Mouse (Mus musculus): ENCODE measurements around the gene Metap1. TPM values are rescaled to one million over a fixed set of nuclear protein-coding genes. Genes with fewer than 3 reads are reported as not detected.
A peak's percentile ranks its signal among the peaks of the same experiment; 100 is the strongest.

The Metap1 gene
- polyA plus RNA-seq, 1 experiment from 2014 or later = 40.9 TPM

GRCm38 (mm10) chr3:138499854-138500740, 10.8 kb upstream of the Metap1 start:
- H3K4me1 ChIP-seq (replicated peaks) = no peaks in the 10 kb centered on the region
- WGBS = 78% methylated on average over 15 of the region's 15 CpGs
- no peak overlapping the region for H3K27ac ChIP-seq (ENCODE audit: poor library complexity, severe bottlenecking)
- H3K9me3 ChIP-seq (replicated peaks) = no peaks in the 10 kb centered on the region; the same call in 1 of the 2 replicates
- H3K27me3 ChIP-seq (replicated peaks) = peaks cover 5% of the 10 kb centered on the region; the same call in 1 of the 2 replicates
- no peak overlapping the region for H3K4me2 ChIP-seq
- H3K9ac ChIP-seq = no peak overlapping the region
- no peak for ATAC-seq (ENCODE audit: insufficient number of reproducible peaks, low FRiP score)
- no peaks in the 10 kb centered on the region for H3K36me3 ChIP-seq
- H3K4me3 ChIP-seq = no peak overlapping the region

- H3K9me3 ChIP-seq (replicated peaks) = no peaks in the 10 kb centered on the region; the same call in 1 of the 2 replicates
- 65% methylated on average over 4 of the region's 4 CpGs for WGBS
- H3K4me2 ChIP-seq = no peak overlapping the region
- no peak for ATAC-seq (ENCODE audit: insufficient number of reproducible peaks, low FRiP score)
- H3K4me1 ChIP-seq (replicated peaks) = no peaks in the 10 kb centered on the region
- H3K9ac ChIP-seq = no peak overlapping the region
- H3K27me3 ChIP-seq (replicated peaks) = no peaks in the 10 kb centered on the region; the same call in 1 of the 2 replicates
- no peak overlapping the region for H3K4me3 ChIP-seq
- H3K36me3 ChIP-seq = no peaks in the 10 kb centered on the region
- no peak overlapping the region for H3K27ac ChIP-seq (ENCODE audit: poor library complexity, severe bottlenecking)
These were observed 9.4 kb upstream of the Metap1 start for GRCm38 (mm10) chr3:138498731-138499130.

DNA sequence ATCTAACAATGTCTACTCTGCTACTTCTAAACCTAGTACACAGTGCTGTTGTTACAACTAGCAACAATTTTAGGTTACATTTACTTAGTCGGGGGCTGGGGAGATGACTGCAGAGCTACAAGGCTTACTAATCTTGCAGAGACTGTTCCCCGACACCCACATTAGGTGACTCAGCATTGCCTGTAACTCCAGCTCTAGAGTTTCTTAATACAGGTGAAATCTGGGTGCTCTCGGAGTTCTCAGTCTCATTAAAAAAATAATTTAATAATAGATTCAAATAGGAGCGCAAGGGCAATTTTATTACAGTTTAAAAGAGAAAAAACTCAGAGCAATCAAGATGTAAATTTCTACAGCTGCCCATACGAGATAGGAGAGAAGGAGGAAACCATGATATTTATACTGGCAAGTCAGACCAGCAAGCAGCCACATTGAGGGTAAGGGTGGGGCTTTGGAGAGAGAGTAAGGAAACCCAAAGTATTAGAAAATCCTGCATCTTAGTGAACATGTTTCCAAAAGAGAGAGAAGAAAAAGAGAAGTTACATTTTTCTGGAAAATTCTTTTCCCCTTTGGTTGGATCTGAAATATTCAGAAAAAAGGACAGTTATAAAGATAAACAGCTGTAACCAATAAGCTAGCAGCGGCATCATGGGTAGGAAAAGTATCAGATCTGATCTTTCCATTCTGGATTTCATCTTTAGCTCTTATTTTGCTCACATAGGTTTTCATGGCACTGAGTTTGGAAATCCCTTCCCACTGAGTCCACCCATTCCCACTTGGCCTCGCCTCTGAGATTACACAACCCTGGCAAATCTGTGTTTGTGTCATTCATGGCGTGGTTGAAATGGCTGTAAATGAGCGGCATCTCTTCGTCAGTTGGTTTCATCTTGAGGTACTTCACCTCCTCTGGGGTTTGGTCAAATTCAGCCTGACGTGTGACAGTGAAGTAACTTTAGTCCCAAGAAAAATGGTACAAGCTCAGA, 6.1 kb upstream of the Metap1 start:
- no peak for ATAC-seq (ENCODE audit: insufficient number of reproducible peaks, low FRiP score)

DNA sequence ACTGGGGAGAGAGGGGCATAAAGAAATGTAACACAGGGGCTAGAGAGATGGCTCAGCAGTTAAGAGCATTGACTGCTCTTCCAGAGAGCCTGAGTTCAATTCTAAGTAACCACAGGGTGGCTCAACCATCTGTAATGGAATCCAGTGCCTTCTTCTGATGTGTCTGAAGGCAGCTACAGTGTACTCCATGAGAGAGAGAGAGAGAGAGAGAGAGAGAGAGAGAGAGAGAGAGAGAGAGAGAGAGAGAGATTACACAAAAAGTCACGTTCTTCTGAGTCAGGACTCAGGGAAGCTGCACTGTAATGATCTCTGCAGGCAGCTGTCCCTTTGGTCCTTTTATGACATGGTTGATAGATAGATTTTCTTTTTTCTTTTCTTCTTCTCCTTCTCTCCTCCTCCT, 5.2 kb upstream of the Metap1 start:
- no peaks in the 10 kb centered on the region for H3K36me3 ChIP-seq
- no peak for ATAC-seq (ENCODE audit: insufficient number of reproducible peaks, low FRiP score)

More for the DNA sequence above, 6.1 kb upstream of the Metap1 start:
- Histone ChIP-seq H3K27me3 (replicated peaks) (no peaks in the 10 kb centered on the region), H3K4me2 (no peak overlapping the region), H3K4me3 (no peak overlapping the region), H3K36me3 (no peaks in the 10 kb centered on the region), H3K9me3 (replicated peaks) (peaks cover 4% of the 10 kb centered on the region; the same call in 1 of the 2 replicates), H3K4me1 (replicated peaks) (no peaks in the 10 kb centered on the region), H3K27ac (ENCODE audit: poor library complexity, severe bottlenecking) (no peak overlapping the region), H3K9ac (no peak overlapping the region)
- 74% methylated on average over 11 of the region's 11 CpGs for WGBS

GRCm38 (mm10) chr3:138493668-138494067, 4.4 kb upstream of the Metap1 start:
- H3K9ac ChIP-seq = no peak overlapping the region
- no peaks in the 10 kb centered on the region for H3K36me3 ChIP-seq
- ATAC-seq (ENCODE audit: insufficient number of reproducible peaks, low FRiP score) = no peak
- no peak overlapping the region for H3K4me3 ChIP-seq
- no peak overlapping the region for H3K4me2 ChIP-seq
- peaks cover 4% of the 10 kb centered on the region; the same call in 1 of the 2 replicates for H3K9me3 ChIP-seq (replicated peaks)
- no peaks in the 10 kb centered on the region for H3K27me3 ChIP-seq (replicated peaks)
- WGBS = 76% methylated on average over 3 of the region's 3 CpGs
- no peak overlapping the region for H3K27ac ChIP-seq (ENCODE audit: poor library complexity, severe bottlenecking)
- no peaks in the 10 kb centered on the region for H3K4me1 ChIP-seq (replicated peaks)

More for the DNA sequence above, 5.2 kb upstream of the Metap1 start:
- H3K9ac ChIP-seq = no peak overlapping the region
- WGBS = 41% methylated on average over 1 of the region's 1 CpGs
- H3K9me3 ChIP-seq (replicated peaks) = peaks cover 4% of the 10 kb centered on the region; the same call in 1 of the 2 replicates
- no peak overlapping the region for H3K4me3 ChIP-seq
- H3K27me3 ChIP-seq (replicated peaks) = no peaks in the 10 kb centered on the region
- no peaks in the 10 kb centered on the region for H3K4me1 ChIP-seq (replicated peaks)
- no peak overlapping the region for H3K4me2 ChIP-seq
- H3K27ac ChIP-seq (ENCODE audit: poor library complexity, severe bottlenecking) = no peak overlapping the region

GRCm38 (mm10) chr3:138490034-138490337, 671 bp upstream of the Metap1 start:
- peak overlapping the region; percentile 88 for H3K4me3 ChIP-seq
- peaks cover 4% of the 10 kb centered on the region; the same call in 1 of the 2 replicates for H3K9me3 ChIP-seq (replicated peaks)
- peak overlapping the region; percentile 78 for H3K4me2 ChIP-seq
- H3K36me3 ChIP-seq = peaks cover 14% of the 10 kb centered on the region
- ATAC-seq (ENCODE audit: insufficient number of reproducible peaks, low FRiP score) = no peak
- no peaks in the 10 kb centered on the region for H3K27me3 ChIP-seq (replicated peaks)
- 21% methylated on average over 6 of the region's 6 CpGs for WGBS
- no peak overlapping the region for H3K27ac ChIP-seq (ENCODE audit: poor library complexity, severe bottlenecking)
- H3K9ac ChIP-seq = peak overlapping the region; percentile 63
- peaks cover 7% of the 10 kb centered on the region for H3K4me1 ChIP-seq (replicated peaks)

DNA sequence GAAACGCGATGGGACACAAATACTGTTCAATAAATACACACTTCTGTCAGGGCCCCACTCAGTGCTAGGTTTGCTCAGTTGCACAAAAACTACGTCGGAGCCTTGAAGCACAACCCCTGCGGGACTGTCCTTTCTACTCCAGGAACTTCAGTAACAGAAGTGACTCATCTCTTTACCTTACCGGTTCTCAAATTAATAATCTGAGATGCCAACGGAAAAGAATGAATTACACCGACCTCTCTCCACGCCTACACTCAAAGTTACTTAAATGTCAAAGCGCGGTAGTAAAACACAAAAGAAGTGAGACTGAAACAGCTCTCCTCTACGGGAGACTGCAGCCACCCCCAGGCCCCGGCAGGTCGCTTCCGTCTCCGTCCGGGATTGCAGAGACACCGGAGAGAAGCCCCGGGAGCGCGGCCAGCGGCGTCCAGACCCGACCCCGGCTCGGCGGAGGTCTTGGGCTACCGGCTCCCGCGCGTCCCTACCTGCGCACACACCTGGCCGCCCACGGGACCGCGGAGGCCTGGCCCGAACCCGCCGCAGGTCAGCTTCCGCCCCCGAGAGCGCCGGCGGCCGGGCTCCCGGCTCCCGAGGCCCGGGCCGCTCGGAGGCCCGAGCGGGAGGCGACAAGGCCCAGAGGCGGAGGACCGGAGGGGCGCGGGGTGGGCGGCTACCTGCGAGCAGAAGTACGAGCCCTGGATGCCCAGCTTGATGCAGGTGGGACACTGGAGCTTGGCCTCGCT, 560 bp downstream of the Metap1 start:
- Histone ChIP-seq H3K4me2 (peak overlapping the region; percentile 78), H3K9ac (peak overlapping the region; percentile 94), H3K27ac (ENCODE audit: poor library complexity, severe bottlenecking) (peak overlapping the region; percentile 63), H3K27me3 (replicated peaks) (no peaks in the 10 kb centered on the region), H3K4me1 (replicated peaks) (peaks cover 7% of the 10 kb centered on the region), H3K36me3 (peaks cover 21% of the 10 kb centered on the region), H3K9me3 (replicated peaks) (peaks cover 6% of the 10 kb centered on the region; the same call in 1 of the 2 replicates), H3K4me3 (peak overlapping the region; percentile 88)
- WGBS = under 1% methylated on average over 50 of the region's 61 CpGs
- ATAC-seq (ENCODE audit: insufficient number of reproducible peaks, low FRiP score) = peak; percentile 63

GRCm38 (mm10) chr3:138483240-138483639, 6.1 kb downstream of the Metap1 start:
- H3K27ac ChIP-seq (ENCODE audit: poor library complexity, severe bottlenecking) = no peak overlapping the region
- 93% methylated on average over 2 of the region's 2 CpGs for WGBS
- no peak overlapping the region for H3K4me2 ChIP-seq
- peaks cover 39% of the 10 kb centered on the region for H3K36me3 ChIP-seq
- H3K27me3 ChIP-seq (replicated peaks) = no peaks in the 10 kb centered on the region
- H3K4me1 ChIP-seq (replicated peaks) = peaks cover 21% of the 10 kb centered on the region
- ATAC-seq (ENCODE audit: insufficient number of reproducible peaks, low FRiP score) = no peak
- no peak overlapping the region for H3K9ac ChIP-seq
- no peak overlapping the region for H3K4me3 ChIP-seq
- H3K9me3 ChIP-seq (replicated peaks) = peaks cover 2% of the 10 kb centered on the region; the same call in 1 of the 2 replicates

GRCm38 (mm10) chr3:138481526-138482284, 7.6 kb downstream of the Metap1 start:
- Histone ChIP-seq H3K4me1 (replicated peaks) (peaks cover 13% of the 10 kb centered on the region), H3K27me3 (replicated peaks) (no peaks in the 10 kb centered on the region), H3K4me3 (no peak overlapping the region), H3K27ac (ENCODE audit: poor library complexity, severe bottlenecking) (0 out of 2 replicates have a peak overlapping the region, but pooled peaks have one; percentile 13), H3K9me3 (replicated peaks) (peaks cover 2% of the 10 kb centered on the region; the same call in 1 of the 2 replicates), H3K9ac (no peak overlapping the region), H3K4me2 (peak overlapping the region; percentile 13), H3K36me3 (peaks cover 34% of the 10 kb centered on the region)
- 53% methylated on average over 14 of the region's 14 CpGs for WGBS
- no peak for ATAC-seq (ENCODE audit: insufficient number of reproducible peaks, low FRiP score)

GRCm38 (mm10) chr3:138479489-138479888, 9.8 kb downstream of the Metap1 start:
- Histone ChIP-seq H3K9ac (no peak overlapping the region), H3K27ac (ENCODE audit: poor library complexity, severe bottlenecking) (no peak overlapping the region), H3K36me3 (peaks cover 23% of the 10 kb centered on the region), H3K4me3 (no peak overlapping the region), H3K4me1 (replicated peaks) (peaks cover 13% of the 10 kb centered on the region), H3K4me2 (no peak overlapping the region), H3K9me3 (replicated peaks) (0 out of 2 replicates have a peak, but pooled peaks cover 1% of the 10 kb centered on the region), H3K27me3 (replicated peaks) (no peaks in the 10 kb centered on the region)
- no peak for ATAC-seq (ENCODE audit: insufficient number of reproducible peaks, low FRiP score)
- WGBS = 89% methylated on average over 8 of the region's 8 CpGs
